Mouse (Mus musculus): ENCODE data around the gene Gns. TPM values are rescaled to one million over a fixed set of nuclear protein-coding genes. Genes with fewer than 3 reads are reported as not detected.
"Not testable (repeated sequence)": the region's sequence is repeated elsewhere in the genome, so short reads cannot be mapped to it uniquely, and the experiment has no call there.

The Gns gene
- total RNA-seq (2022): 10 to 100 TPM; 24.0 to 30.4 (median 28.8) TPM

- DNase-seq (ENCODE audit: low spot score in 2 of 2): peak; percentile 57 to 72
These were observed at the start of gene Gns for GRCm38 (mm10) chr10:121364801-121365564. Gns (plus strand) TSS chr10:121365090.

- DNase-seq (ENCODE audit: low spot score in 2 of 2): no peak
These were observed 49.3 kb upstream of the Gns start for GRCm38 (mm10) chr10:121315321-121316283.

GRCm38 (mm10) chr10:121316361-121316760, 48.5 kb upstream of the Gns start:
- DNase-seq (ENCODE audit: low spot score in 2 of 2): no peak

- no peak for DNase-seq (ENCODE audit: low spot score in 2 of 2)
These were observed 46.4 kb upstream of the Gns start for GRCm38 (mm10) chr10:121318397-121318950.

GRCm38 (mm10) chr10:121323493-121323892, 41.4 kb upstream of the Gns start:
- DNase-seq (ENCODE audit: low spot score in 2 of 2): no peak

- no peak for DNase-seq (ENCODE audit: low spot score in 2 of 2)
These were observed 38.7 kb upstream of the Gns start for GRCm38 (mm10) chr10:121326167-121326566.

- no peak for DNase-seq (ENCODE audit: low spot score in 2 of 2)
These were observed 35.3 kb upstream of the Gns start for GRCm38 (mm10) chr10:121329586-121329985.

GRCm38 (mm10) chr10:121330940-121331339, 34.0 kb upstream of the Gns start:
- no peak for DNase-seq (ENCODE audit: low spot score in 2 of 2)

- no peak for DNase-seq (ENCODE audit: low spot score in 2 of 2)
These were observed 30.3 kb upstream of the Gns start for GRCm38 (mm10) chr10:121334576-121334975.

- DNase-seq (ENCODE audit: low spot score in 2 of 2): not testable (repeated sequence)
These were observed 28.4 kb upstream of the Gns start for GRCm38 (mm10) chr10:121336536-121336935.

GRCm38 (mm10) chr10:121340754-121341593, 23.9 kb upstream of the Gns start:
- no peak for DNase-seq (ENCODE audit: low spot score in 2 of 2)

- DNase-seq (ENCODE audit: low spot score in 2 of 2): no peak
These were observed 22.6 kb upstream of the Gns start for GRCm38 (mm10) chr10:121342260-121342659.

- DNase-seq (ENCODE audit: low spot score in 2 of 2): no peak
These were observed 21.0 kb upstream of the Gns start for GRCm38 (mm10) chr10:121343867-121344266.

- no peak for DNase-seq (ENCODE audit: low spot score in 2 of 2)
These were observed 15.6 kb upstream of the Gns start for GRCm38 (mm10) chr10:121349244-121349643.

GRCm38 (mm10) chr10:121350357-121351065, 14.4 kb upstream of the Gns start:
- DNase-seq (ENCODE audit: low spot score in 2 of 2): no peak

GRCm38 (mm10) chr10:121351066-121351581, 13.8 kb upstream of the Gns start, which contains the start of gene Tbc1d30:
Tbc1d30 (minus strand) TSS chr10:121351278.
- DNase-seq (ENCODE audit: low spot score in 2 of 2): no peak

GRCm38 (mm10) chr10:121351692-121352290, 13.1 kb upstream of the Gns start:
- no peak for DNase-seq (ENCODE audit: low spot score in 2 of 2)

GRCm38 (mm10) chr10:121360358-121360757, 4.5 kb upstream of the Gns start:
- no peak for DNase-seq (ENCODE audit: low spot score in 2 of 2)

GRCm38 (mm10) chr10:121363201-121363600, 1.7 kb upstream of the Gns start:
- DNase-seq (ENCODE audit: low spot score in 2 of 2): no peak

- no peak for DNase-seq (ENCODE audit: low spot score in 2 of 2)
These were observed 584 bp upstream of the Gns start for GRCm38 (mm10) chr10:121364306-121364705.

Measured in gastrocnemius, adult 8-10 months (tissue).